19 mouse cellular contexts compared by ENCODE assay signal in genomic region chr13:8481347-8481746, GRCm38 (mm10).
DNase-seq lines count a peak whose midpoint lies in the region; ATAC-seq lines count a peak whose summit lies in the region.
"Had no signal": no experiment of that assay in that cellular context is flagged by ENCODE, and none has a peak within 500 bp of the region (broad histone marks: within the 10 kb centered on the region; RNA-seq: fewer than 3 reads in every experiment).

No protein-coding gene starts in this region.

- no peak for DNase-seq in frontal cortex, postnatal 36 days (ENCODE audit: low spot score in 2 of 2)
- DNase-seq in ES-CJ7 (ENCODE audit: low read depth, low spot score) (peak; percentile 15), ZHBTc4 (ENCODE audit: low read depth, low spot score) (peak; percentile 42)
- DNase-seq in gastrocnemius, postnatal 10 days, result no peak
- no peak for DNase-seq in right cerebral cortex, postnatal 14 days
- DNase-seq: adrenal gland, adult 2 months; adrenal gland, postnatal 10 days; adrenal gland, postnatal 25 days; B cell, adult 2 months; cerebellum, adult 11-12 months; cerebellum, adult 2 months; cerebellum, adult 9-10 months; cerebellum, postnatal 10 days; cerebellum, postnatal 25 days; forebrain, postnatal 0 days had no signal

- peak; percentile 65 for ATAC-seq in frontal cortex, adult (ENCODE audit: low TSS enrichment)
- ATAC-seq: CD4-positive, CD25-positive, alpha-beta regulatory T cell, adult 4 months; forebrain, embryonic 13.5 days; forebrain, embryonic 15.5 days; forebrain, postnatal 0 days had no signal

Comparison
In these comparisons a context has a peak if more than half of its experiments do, and no peak if none do; other contexts are left out.
1. DNase-seq: peak in ES-CJ7 (single experiment) and ZHBTc4 (single experiment); none in frontal cortex, postnatal 36 days (0 of 2), gastrocnemius, postnatal 10 days (single experiment) and right cerebral cortex, postnatal 14 days (single experiment).